In the genomic region with DNA sequence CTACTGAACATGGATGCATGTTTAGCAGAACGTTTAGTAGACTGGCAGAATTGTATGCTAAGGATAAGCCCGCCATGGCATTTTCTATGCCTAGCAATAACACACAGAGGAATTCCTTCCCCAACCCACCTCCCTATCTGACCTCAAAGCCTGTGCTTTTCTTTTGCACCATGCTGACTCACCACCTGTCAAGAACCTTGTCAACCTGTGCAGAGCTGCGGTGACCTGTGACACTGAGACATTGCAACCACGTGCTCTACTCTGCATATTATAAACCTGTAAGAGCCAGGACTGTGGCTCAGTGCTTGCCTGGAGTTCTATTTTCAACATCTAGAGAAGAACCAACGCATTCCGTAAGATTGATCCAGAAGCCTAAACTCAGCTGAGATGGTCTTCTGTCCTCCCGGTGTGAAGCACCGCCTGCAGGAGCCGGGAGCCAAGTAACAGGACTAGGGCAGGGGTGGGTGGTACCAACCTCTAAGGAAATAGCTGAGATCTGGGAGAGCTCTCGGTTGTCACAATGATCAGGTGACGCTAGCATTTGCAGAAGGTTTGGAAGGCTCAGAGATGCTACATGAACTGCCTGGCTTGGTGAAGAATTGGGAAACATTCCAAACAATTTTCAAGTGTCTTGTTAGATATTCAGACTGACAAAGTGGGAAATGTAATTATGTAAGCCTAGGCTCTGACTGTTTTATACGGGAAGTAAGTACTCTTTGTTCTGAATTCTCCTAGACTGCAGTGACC, we compare ENCODE assay signal across 15 mouse cellular contexts. TPM values are rescaled to one million over a fixed set of nuclear protein-coding genes. Genes with fewer than 3 reads are reported as not detected.
A peak's percentile ranks its signal among the peaks of the same experiment; 100 is the strongest.
DNase-seq lines count a peak whose midpoint lies in the region; ATAC-seq and TF ChIP-seq lines count a peak whose summit lies in the region.
"Had no signal": no experiment of that assay in that cellular context is flagged by ENCODE, and none has a peak within 500 bp of the region (broad histone marks: within the 10 kb centered on the region; RNA-seq: fewer than 3 reads in every experiment).

No protein-coding gene starts in this region.

- TF ChIP-seq EP300 in lung, postnatal 0 days (IDR thresholded peaks at IDR 0.05): no peak

- ATAC-seq in lung, postnatal 0 days: no peak
- ATAC-seq: CD4-positive, CD25-positive, alpha-beta regulatory T cell, adult 4 months; hindbrain, postnatal 0 days had no signal

- H3K9ac ChIP-seq in lung, postnatal 0 days (replicated peaks; ENCODE audit: low read depth): no peak overlapping the region

- H3K27ac ChIP-seq in heart, embryonic 10.5 days: peak overlapping the region; percentile 57; the same call in 1 of the 2 replicates
- H3K27ac ChIP-seq in lung, postnatal 0 days (ENCODE audit: low read length): no peak overlapping the region
- H3K27ac ChIP-seq: hindbrain, postnatal 0 days had no signal

- no peaks in the 10 kb centered on the region for H3K9me3 ChIP-seq in heart, embryonic 10.5 days
- no peaks in the 10 kb centered on the region for H3K9me3 ChIP-seq in lung, postnatal 0 days (ENCODE audit: low read length)

- no peaks in the 10 kb centered on the region for H3K27me3 ChIP-seq in heart, embryonic 10.5 days (ENCODE audit: insufficient read depth, poor library complexity, severe bottlenecking)
- no peaks in the 10 kb centered on the region for H3K27me3 ChIP-seq in lung, postnatal 0 days (replicated peaks; ENCODE audit: insufficient read depth, low read length)

- no peak for DNase-seq in heart, embryonic 10.5 days (ENCODE audit: low spot score)
- DNase-seq in heart, postnatal 14 days: no peak
- peak; percentile 42 for DNase-seq in lung, postnatal 0 days (ENCODE audit: low spot score)
- no peak for DNase-seq in lung, adult 18-20 months
- DNase-seq in cerebellum, adult 9-11 months: peak; percentile 60
- peak; percentile 61 for DNase-seq in telencephalon, adult 2 months (ENCODE audit: low read depth, low spot score)
- no peak for DNase-seq in left cerebral cortex, adult 8-10 months (ENCODE audit: low spot score in 2 of 2)
- DNase-seq in urinary bladder, postnatal 14 days (ENCODE audit: low spot score): no peak
- DNase-seq: adrenal gland, postnatal 25 days; lung, postnatal 10 days; thymus, adult 2 months had no signal

- H3K36me3 ChIP-seq in heart, embryonic 10.5 days: no peaks in the 10 kb centered on the region
- no peaks in the 10 kb centered on the region for H3K36me3 ChIP-seq in lung, postnatal 0 days (ENCODE audit: insufficient read depth, low read length)

- 48% methylated on average over 12 of the region's 12 CpGs for WGBS in heart, embryonic 10.5 days
- 53% methylated on average over 12 of the region's 12 CpGs for WGBS in lung, postnatal 0 days

- no peak overlapping the region for H3K4me2 ChIP-seq in lung, postnatal 0 days (replicated peaks; ENCODE audit: low read depth, low read length)

- H3K4me3 ChIP-seq in heart, embryonic 10.5 days: no peak overlapping the region
- H3K4me3 ChIP-seq in lung, postnatal 0 days (ENCODE audit: low read depth, low read length): no peak overlapping the region
- H3K4me3 ChIP-seq: erythroblast, embryonic 14.5 days had no signal

- peaks cover 61% of the 10 kb centered on the region for H3K4me1 ChIP-seq in heart, embryonic 10.5 days
- H3K4me1 ChIP-seq in lung, postnatal 0 days (ENCODE audit: insufficient read depth, low read depth, low read length): peaks cover 9% of the 10 kb centered on the region

- no peak for TF ChIP-seq CTCF in lung, postnatal 0 days (IDR thresholded peaks at IDR 0.05)

- intact Hi-C loops in heart, postnatal 14 days (cut with DNase I): loop anchor here (5.0 kb wide), 1 partner anchor 35 kb away; no protein-coding TSS in a partner anchor

RNA-seq across cellular contexts. Expression of gene Gipc2, which starts 18.8 kb away (rescaled TPM):
- 4.2 and 10.8 TPM in 2 replicates for polyA plus RNA-seq in heart, embryonic 10.5 days (2016; fragmentation: Nextera tagmentation; extraction: Ambion mirVana)
- total RNA-seq in heart, postnatal 14 days (2021): 1 to 10 TPM; 2.1 to 2.9 TPM
- polyA plus RNA-seq in lung, postnatal 0 days (2015; fragmentation: Nextera tagmentation; extraction: Ambion mirVana): 86.3 and 107 TPM in 2 replicates
- 1 to 10 TPM; 3.3 to 6.7 (median 5.0) TPM for total RNA-seq in left cerebral cortex, adult 8-10 months (2022)
- total RNA-seq: neutrophil, adult 5-6 weeks had no signal
- polyA plus RNA-seq: CD4-positive, CD25-positive, alpha-beta regulatory T cell, adult 4 months; erythroblast, embryonic 14.5 days had no signal

Comparison
In these comparisons a context has a peak if more than half of its experiments do, and no peak if none do; other contexts are left out.
1. DNase-seq: peak in lung, postnatal 0 days (single experiment), cerebellum, adult 9-11 months (single experiment) and telencephalon, adult 2 months (single experiment); none in heart, embryonic 10.5 days (single experiment), heart, postnatal 14 days (0 of 2), lung, adult 18-20 months (0 of 2), left cerebral cortex, adult 8-10 months (0 of 2) and urinary bladder, postnatal 14 days (single experiment).